Mouse (Mus musculus) heart, embryonic 11.5 days (tissue): ENCODE measurements around the gene Mlh1. TPM values are rescaled to one million over a fixed set of nuclear protein-coding genes. Genes with fewer than 3 reads are reported as not detected.

Experiments used
- ATAC-seq: fragments of 200-750 bp; cut with Nextera tagmentation; replicated peaks from 2 replicates; pipeline ENCODE4 v1.8.0; 2017; ENCODE audit warnings: moderate library complexity; ENCODE audit not compliant: insufficient number of reproducible peaks, low FRiP score, low TSS enrichment
- H3K27ac ChIP-seq: fragments of 300-500 bp; sonication (generic); 2 replicates; pipeline ENCODE4 v1.5.1; 2014; ENCODE audit warnings: mild to moderate bottlenecking, low read depth, low read length
- H3K27me3 ChIP-seq: fragments of 300-500 bp; sonication (generic); 2 replicates; pipeline ENCODE4 v1.6.1; 2014; ENCODE audit warnings: mild to moderate bottlenecking, low read length, mixed read lengths; ENCODE audit not compliant: control insufficient read depth, insufficient read depth
- H3K36me3 ChIP-seq: fragments of 300-500 bp; sonication (generic); 2 replicates; pipeline ENCODE4 v1.6.1; 2014; ENCODE audit warnings: mild to moderate bottlenecking, low read length, moderate library complexity, mixed read lengths; ENCODE audit not compliant: control insufficient read depth, insufficient read depth
- H3K4me1 ChIP-seq: fragments of 300-500 bp; sonication (generic); 2 replicates; pipeline ENCODE4 v1.6.1; 2014; ENCODE audit warnings: low read length; ENCODE audit not compliant: control insufficient read depth, insufficient read depth
- H3K4me2 ChIP-seq: fragments of 300-500 bp; sonication (generic); 2 replicates; pipeline ENCODE4 v1.6.1; 2014; ENCODE audit warnings: mild to moderate bottlenecking, moderate library complexity
- H3K4me3 ChIP-seq: fragments of 300-500 bp; sonication (generic); 2 replicates; pipeline ENCODE4 v1.5.1; 2014; ENCODE audit warnings: low read depth, low read length
- H3K9ac ChIP-seq: fragments of 300-500 bp; sonication (generic); 2 replicates; pipeline ENCODE4 v1.6.1; 2014; ENCODE audit warnings: mild to moderate bottlenecking, low read depth, low read length, moderate library complexity
- H3K9me3 ChIP-seq: fragments of 300-500 bp; sonication (generic); replicated peaks from 2 replicates; pipeline ENCODE4 v1.6.1; 2016; ENCODE audit warnings: low read length; ENCODE audit not compliant: control insufficient read depth
- WGBS: fragments of 180-500 bp; shearing (Covaris S2); extraction: QIAGEN DNeasy Blood & Tissue Kit; methylation state at CpG from one replicate; pipeline ENCODE4 v1.1.7; 2014; ENCODE audit not compliant: insufficient replicate concordance; 5-methylcytosine and 5-hydroxymethylcytosine counted together
- polyA plus RNA-seq: library from polyadenylated mRNA; unstranded; fragments of >200 nt; fragmentation: Nextera tagmentation; extraction: Ambion mirVana; gene quantifications from 2 replicates; pipeline ENCODE4 v1.2.1, GENCODE M21; 2014

Mlh1 gene
- polyA plus RNA-seq, 1 experiment from 2014 or later = 33.9 TPM

GRCm38 (mm10) chr9:111228446-111228845 is 43.1 kb downstream of the Mlh1 start:
- ATAC-seq = peak; percentile 82
- 0 out of 2 replicates have a peak overlapping the region, but pooled peaks have one; percentile 6 for H3K9ac ChIP-seq
- H3K4me2 ChIP-seq = no peak overlapping the region
- H3K27ac ChIP-seq = no peak overlapping the region
- H3K27me3 ChIP-seq = no peaks in the 10 kb centered on the region
- H3K4me1 ChIP-seq = peaks cover 40% of the 10 kb centered on the region
- H3K9me3 ChIP-seq = no peaks in the 10 kb centered on the region
- H3K36me3 ChIP-seq = peaks cover 21% of the 10 kb centered on the region
- no peak overlapping the region for H3K4me3 ChIP-seq
- 42% methylated on average over 5 of the region's 5 CpGs for WGBS

- 93% methylated on average over 5 of the region's 5 CpGs for WGBS
- peaks cover 32% of the 10 kb centered on the region; the same call in 1 of the 2 replicates for H3K4me1 ChIP-seq
- no peak overlapping the region for H3K4me3 ChIP-seq
- no peaks in the 10 kb centered on the region for H3K27me3 ChIP-seq
- H3K9ac ChIP-seq = no peak overlapping the region
- ATAC-seq = no peak
- H3K4me2 ChIP-seq = no peak overlapping the region
- H3K36me3 ChIP-seq = peaks cover 20% of the 10 kb centered on the region; the same call in 1 of the 2 replicates
- no peak overlapping the region for H3K27ac ChIP-seq
- H3K9me3 ChIP-seq = no peaks in the 10 kb centered on the region
Observed at GRCm38 (mm10) chr9:111223406-111223805, 48.2 kb downstream of the Mlh1 start.

DNA sequence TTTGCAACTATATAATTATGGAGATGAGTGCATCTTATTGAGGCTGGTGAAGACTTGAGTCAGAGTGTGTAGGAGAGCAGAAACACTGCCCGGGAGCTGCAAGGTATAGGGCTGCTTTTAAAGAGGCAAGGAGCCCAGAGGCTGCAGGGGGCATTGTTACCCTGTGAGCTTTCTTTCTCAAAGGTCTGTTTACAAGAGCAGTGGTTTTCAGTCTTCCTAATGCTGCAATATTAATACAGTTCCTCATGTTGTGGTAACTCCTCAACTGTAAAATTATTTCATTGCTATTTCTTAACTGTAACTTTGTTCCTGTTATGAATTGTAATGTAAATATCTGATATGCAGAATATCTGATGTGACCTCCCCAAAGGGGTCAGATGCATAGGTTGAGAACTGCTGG is 50.0 kb downstream of the Mlh1 start:
- Histone ChIP-seq H3K4me1 (peaks cover 16% of the 10 kb centered on the region; the same call in 1 of the 2 replicates), H3K9ac (no peak overlapping the region), H3K27me3 (no peaks in the 10 kb centered on the region), H3K4me3 (no peak overlapping the region), H3K36me3 (peaks cover 17% of the 10 kb centered on the region; the same call in 1 of the 2 replicates), H3K27ac (no peak overlapping the region), H3K9me3 (no peaks in the 10 kb centered on the region), H3K4me2 (no peak overlapping the region)
- ATAC-seq = no peak
- 73% methylated on average over 1 of the region's 1 CpGs for WGBS

DNA sequence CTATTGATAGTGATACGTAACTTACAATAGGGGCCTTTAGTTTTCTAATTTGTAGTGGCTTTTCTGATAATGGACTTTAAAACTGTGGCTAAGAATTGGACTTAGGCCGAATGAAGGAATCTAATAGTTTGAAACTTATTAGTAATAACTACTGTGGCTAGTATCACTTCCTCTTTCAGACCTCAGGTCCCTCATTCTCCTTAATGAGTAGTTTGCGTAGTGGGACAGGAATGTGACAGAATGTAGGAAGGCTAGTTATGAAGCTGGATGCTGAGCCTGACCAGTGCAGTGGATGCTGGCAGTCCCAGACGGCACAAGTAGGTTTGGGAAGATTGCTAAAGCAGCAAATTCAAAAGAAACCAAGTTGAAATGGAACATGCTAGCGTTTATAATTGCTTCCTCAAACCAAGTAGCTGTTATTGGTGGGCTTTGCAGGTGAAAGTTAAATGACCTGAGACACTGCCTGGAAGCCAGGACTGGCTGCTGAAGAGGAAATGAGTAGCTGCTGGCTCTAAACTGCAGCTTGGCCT is 51.0 kb downstream of the Mlh1 start:
- no peak overlapping the region for H3K9ac ChIP-seq
- WGBS = 86% methylated on average over 5 of the region's 5 CpGs
- H3K27me3 ChIP-seq = no peaks in the 10 kb centered on the region
- no peak for ATAC-seq
- H3K4me3 ChIP-seq = no peak overlapping the region
- no peak overlapping the region for H3K27ac ChIP-seq
- H3K9me3 ChIP-seq = no peaks in the 10 kb centered on the region
- no peak overlapping the region for H3K4me2 ChIP-seq
- peaks cover 7% of the 10 kb centered on the region; the same call in 1 of the 2 replicates for H3K4me1 ChIP-seq
- peaks cover 15% of the 10 kb centered on the region; the same call in 1 of the 2 replicates for H3K36me3 ChIP-seq

DNA sequence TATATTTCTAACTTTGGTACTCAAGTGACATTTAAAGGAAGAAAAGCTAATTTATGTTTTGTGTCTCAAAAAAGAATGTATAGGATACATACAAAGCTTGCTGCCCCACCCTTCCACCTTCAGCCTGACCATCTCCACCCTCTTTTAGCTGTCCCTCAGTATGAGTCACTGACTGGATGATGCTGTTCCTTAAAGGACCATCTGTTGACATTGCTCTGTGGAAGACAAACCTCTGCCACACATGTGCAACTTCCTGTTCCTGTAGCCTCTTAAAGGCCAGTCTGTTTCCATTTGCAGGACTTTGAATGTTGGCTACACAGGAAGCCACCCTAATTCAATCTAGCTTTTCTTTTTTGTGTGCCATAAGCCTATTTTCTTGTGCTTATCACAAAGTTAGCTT is 55.2 kb downstream of the Mlh1 start:
- H3K36me3 ChIP-seq = no peaks in the 10 kb centered on the region
- no peaks in the 10 kb centered on the region for H3K27me3 ChIP-seq
- no peak overlapping the region for H3K9ac ChIP-seq
- ATAC-seq = no peak
- no peak overlapping the region for H3K4me3 ChIP-seq
- H3K4me2 ChIP-seq = no peak overlapping the region
- no peak overlapping the region for H3K27ac ChIP-seq
- H3K9me3 ChIP-seq = no peaks in the 10 kb centered on the region
- H3K4me1 ChIP-seq = peaks cover 12% of the 10 kb centered on the region

DNA sequence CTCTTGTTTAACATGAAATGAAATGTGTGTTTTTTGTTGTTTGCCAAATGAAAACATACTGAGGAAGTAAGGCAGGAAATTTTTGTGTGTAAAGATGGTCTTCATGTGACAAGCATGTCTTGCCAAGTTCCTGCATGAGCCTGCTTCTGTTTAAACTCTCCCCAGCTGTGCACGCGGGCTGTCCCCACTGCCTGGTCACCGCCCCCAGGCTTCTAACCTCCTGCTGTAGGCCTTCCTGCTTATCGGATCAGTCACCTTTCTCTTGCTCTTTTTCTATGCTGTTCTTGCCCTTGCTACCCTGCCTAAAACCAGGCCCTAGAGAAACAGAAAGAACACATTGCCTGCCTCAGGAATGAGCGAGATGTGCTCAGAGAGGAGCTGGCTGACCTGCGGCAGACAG is 58.1 kb downstream of the Mlh1 start:
- H3K27ac ChIP-seq = no peak overlapping the region
- no peak for ATAC-seq

GRCm38 (mm10) chr9:111211122-111212041 is 60.2 kb downstream of the Mlh1 start:
- Histone ChIP-seq H3K9me3 (no peaks in the 10 kb centered on the region), H3K9ac (no peak overlapping the region), H3K27me3 (no peaks in the 10 kb centered on the region), H3K4me1 (peaks cover 22% of the 10 kb centered on the region), H3K36me3 (no peaks in the 10 kb centered on the region), H3K4me3 (no peak overlapping the region), H3K4me2 (no peak overlapping the region), H3K27ac (no peak overlapping the region)
- 63% methylated on average over 10 of the region's 10 CpGs for WGBS
- no peak for ATAC-seq

More for the DNA sequence above, 58.1 kb downstream of the Mlh1 start:
- Histone ChIP-seq H3K4me1 (peaks cover 15% of the 10 kb centered on the region), H3K4me2 (no peak overlapping the region), H3K4me3 (no peak overlapping the region), H3K9me3 (no peaks in the 10 kb centered on the region), H3K36me3 (no peaks in the 10 kb centered on the region), H3K9ac (no peak overlapping the region), H3K27me3 (no peaks in the 10 kb centered on the region)
- WGBS = 28% methylated on average over 6 of the region's 6 CpGs

DNA sequence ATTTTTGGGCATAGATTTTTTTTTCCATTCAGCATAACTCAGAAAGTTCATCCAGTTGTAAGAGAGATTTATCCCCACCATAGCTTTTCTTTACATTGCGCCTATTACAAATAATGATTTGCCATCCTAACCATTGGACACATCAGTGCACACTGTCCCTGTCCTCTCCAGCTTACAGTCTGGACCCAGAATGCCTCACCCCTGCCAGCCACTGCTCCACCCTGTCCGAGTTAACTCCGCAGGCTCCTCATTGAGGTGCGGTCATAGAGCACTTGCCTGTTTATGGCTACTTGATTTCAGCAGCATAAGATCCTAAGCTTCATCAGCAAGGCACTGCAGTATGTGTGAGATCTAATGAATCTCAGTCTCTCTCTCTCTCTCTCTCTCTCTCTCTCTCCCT is 61.2 kb downstream of the Mlh1 start:
- Histone ChIP-seq H3K4me2 (no peak overlapping the region), H3K36me3 (no peaks in the 10 kb centered on the region), H3K9ac (no peak overlapping the region), H3K27ac (no peak overlapping the region), H3K27me3 (no peaks in the 10 kb centered on the region), H3K9me3 (no peaks in the 10 kb centered on the region), H3K4me1 (peaks cover 22% of the 10 kb centered on the region), H3K4me3 (no peak overlapping the region)
- ATAC-seq = no peak
- 80% methylated on average over 4 of the region's 4 CpGs for WGBS
